Mouse (Mus musculus): Measurements from ENCODE around the gene Olfr1339. TPM values are rescaled to one million over a fixed set of nuclear protein-coding genes. Genes with fewer than 3 reads are reported as not detected.

The Olfr1339 gene
- polyA plus RNA-seq (2012; ENCODE audit: insufficient read depth, insufficient read length, missing spikeins) = not detected in 2 replicates

DNA sequence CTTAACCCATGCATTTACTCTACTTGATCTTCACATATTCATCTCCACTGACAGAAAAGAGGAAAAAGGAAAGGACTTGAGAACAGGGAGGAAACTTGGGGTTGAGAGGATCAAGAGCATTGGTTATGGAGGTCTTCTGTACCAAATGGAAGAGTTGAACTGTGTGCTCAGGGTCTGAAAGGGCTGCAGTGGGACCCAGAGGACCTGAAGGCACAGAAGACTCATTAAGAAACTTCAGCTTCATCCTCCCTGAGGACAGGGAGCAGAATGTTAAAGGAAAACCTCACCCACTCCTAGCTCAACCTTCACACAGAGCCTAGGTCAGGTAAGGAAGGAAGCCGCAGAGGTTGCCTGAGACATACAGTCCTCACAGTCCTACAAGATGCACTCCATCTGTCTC is at the start of gene Olfr1339:
Gene Olfr1339 (plus strand): TSS at position 301 of the 400 bp plus-strand sequence.
- no peaks in the 10 kb centered on the region for H3K4me1 ChIP-seq (ENCODE audit: control insufficient read depth, insufficient read depth, low read length)
- H3K27ac ChIP-seq (ENCODE audit: insufficient read depth, low read depth, low read length) = no peak within 1 kb of the TSS
- no peak within 1 kb of the TSS for H3K4me3 ChIP-seq (ENCODE audit: insufficient read depth, low read length)
- TF ChIP-seq CTCF (IDR thresholded peaks at IDR 0.05; ENCODE audit: low read depth, low read length) (no peak), POLR2A (IDR thresholded peaks at IDR 0.05; ENCODE audit: borderline replicate concordance, low read depth, low read length) (no peak)

- Histone ChIP-seq H3K4me1 (ENCODE audit: control insufficient read depth, insufficient read depth, low read length) (no peaks in the 10 kb centered on the region), H3K27ac (ENCODE audit: insufficient read depth, low read depth, low read length) (no peak overlapping the region), H3K4me3 (ENCODE audit: insufficient read depth, low read length) (no peak overlapping the region)
- TF ChIP-seq POLR2A (IDR thresholded peaks at IDR 0.05; ENCODE audit: borderline replicate concordance, low read depth, low read length) (no peak), CTCF (IDR thresholded peaks at IDR 0.05; ENCODE audit: low read depth, low read length) (no peak)
These were observed 44.9 kb upstream of the Olfr1339 start for GRCm38 (mm10) chr4:118687086-118687485.

GRCm38 (mm10) chr4:118692412-118692973 is 39.5 kb upstream of the Olfr1339 start, which contains the start of gene Olfr1342:
Olfr1342 (minus strand) TSS chr4:118692756.
- no peaks in the 10 kb centered on the region for H3K4me1 ChIP-seq (ENCODE audit: control insufficient read depth, insufficient read depth, low read length)
- no peak within 1 kb of the TSS for H3K4me3 ChIP-seq (ENCODE audit: insufficient read depth, low read length)
- H3K27ac ChIP-seq (ENCODE audit: insufficient read depth, low read depth, low read length) = no peak within 1 kb of the TSS
- TF ChIP-seq POLR2A (IDR thresholded peaks at IDR 0.05; ENCODE audit: borderline replicate concordance, low read depth, low read length) (no peak), CTCF (IDR thresholded peaks at IDR 0.05; ENCODE audit: low read depth, low read length) (no peak)

GRCm38 (mm10) chr4:118693812-118694211 is 38.2 kb upstream of the Olfr1339 start:
- H3K4me1 ChIP-seq (ENCODE audit: control insufficient read depth, insufficient read depth, low read length) = no peaks in the 10 kb centered on the region
- TF ChIP-seq POLR2A (IDR thresholded peaks at IDR 0.05; ENCODE audit: borderline replicate concordance, low read depth, low read length) = no peak
- TF ChIP-seq CTCF (IDR thresholded peaks at IDR 0.05; ENCODE audit: low read depth, low read length) = no peak
- H3K4me3 ChIP-seq (ENCODE audit: insufficient read depth, low read length) = no peak overlapping the region
- no peak overlapping the region for H3K27ac ChIP-seq (ENCODE audit: insufficient read depth, low read depth, low read length)

DNA sequence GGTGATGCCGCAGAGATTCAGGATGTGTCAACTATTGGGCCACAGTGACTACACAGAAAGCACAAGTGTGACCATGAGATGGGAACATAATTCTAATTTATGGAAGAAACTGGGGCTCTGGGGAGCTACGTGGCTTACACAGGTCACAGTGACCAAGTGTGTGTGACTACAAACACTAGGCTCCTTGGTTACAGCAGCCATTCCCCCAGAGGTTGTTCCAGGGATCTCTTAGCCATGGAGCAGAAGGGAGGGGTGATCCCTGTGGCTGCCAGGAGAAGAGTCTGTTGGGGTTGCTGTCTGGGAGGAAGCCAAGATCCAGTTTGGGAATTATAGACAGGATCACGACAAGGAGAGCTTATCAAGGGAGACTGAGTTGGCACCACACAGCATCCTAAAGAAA is 28.8 kb upstream of the Olfr1339 start, which contains the start of gene Olfr1341:
Gene Olfr1341 (plus strand): TSS at position 301 of the 400 bp plus-strand sequence.
- Histone ChIP-seq H3K4me1 (ENCODE audit: control insufficient read depth, insufficient read depth, low read length) (no peaks in the 10 kb centered on the region), H3K4me3 (ENCODE audit: insufficient read depth, low read length) (no peak within 1 kb of the TSS), H3K27ac (ENCODE audit: insufficient read depth, low read depth, low read length) (no peak within 1 kb of the TSS)
- TF ChIP-seq CTCF (IDR thresholded peaks at IDR 0.05; ENCODE audit: low read depth, low read length) (no peak), POLR2A (IDR thresholded peaks at IDR 0.05; ENCODE audit: borderline replicate concordance, low read depth, low read length) (no peak)

DNA sequence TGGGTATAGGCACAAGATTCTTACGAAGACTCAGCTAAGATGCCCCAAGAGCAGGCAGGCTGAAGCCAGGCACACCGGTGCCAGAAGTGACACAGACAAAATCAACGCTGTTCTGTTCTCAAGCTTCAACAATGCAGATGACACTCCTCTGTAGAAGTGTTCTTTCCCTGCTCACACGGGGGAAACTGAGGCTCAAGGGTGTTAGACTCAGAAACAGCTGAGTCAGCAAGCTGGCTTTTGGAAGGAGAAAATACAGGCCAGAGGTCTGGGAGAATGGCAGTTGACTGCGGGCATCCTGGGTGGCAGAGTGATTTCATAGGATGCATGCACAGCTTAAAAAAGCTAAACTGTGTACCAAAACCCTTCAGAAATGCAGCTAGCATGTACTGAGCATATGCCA is 23.9 kb upstream of the Olfr1339 start:
- Histone ChIP-seq H3K4me1 (ENCODE audit: control insufficient read depth, insufficient read depth, low read length) (no peaks in the 10 kb centered on the region), H3K27ac (ENCODE audit: insufficient read depth, low read depth, low read length) (no peak overlapping the region), H3K4me3 (ENCODE audit: insufficient read depth, low read length) (no peak overlapping the region)
- TF ChIP-seq POLR2A (IDR thresholded peaks at IDR 0.05; ENCODE audit: borderline replicate concordance, low read depth, low read length) (no peak), CTCF (IDR thresholded peaks at IDR 0.05; ENCODE audit: low read depth, low read length) (no peak)

DNA sequence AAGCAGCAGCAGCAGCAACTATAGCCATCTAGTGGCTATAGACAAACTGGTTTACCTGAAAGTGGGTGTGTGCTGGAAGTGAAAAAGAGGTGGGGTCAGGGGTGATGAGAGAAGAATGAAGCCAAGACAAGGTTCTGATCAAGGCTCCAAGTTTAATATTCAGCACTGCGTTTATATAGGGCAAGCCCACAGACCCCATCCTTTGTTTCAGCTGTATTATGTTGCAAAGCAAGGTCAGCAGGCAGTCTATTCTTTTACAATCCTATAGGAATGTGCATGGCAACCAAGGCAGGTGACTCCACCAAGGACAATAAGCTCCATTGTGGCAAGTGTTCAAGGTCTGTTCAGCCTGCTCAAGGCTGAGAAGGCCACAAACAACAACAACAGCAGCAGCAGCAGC is 20.3 kb upstream of the Olfr1339 start:
- Histone ChIP-seq H3K4me3 (ENCODE audit: insufficient read depth, low read length) (no peak overlapping the region), H3K27ac (ENCODE audit: insufficient read depth, low read depth, low read length) (no peak overlapping the region), H3K4me1 (ENCODE audit: control insufficient read depth, insufficient read depth, low read length) (no peaks in the 10 kb centered on the region)
- no peak for TF ChIP-seq POLR2A (IDR thresholded peaks at IDR 0.05; ENCODE audit: borderline replicate concordance, low read depth, low read length)
- TF ChIP-seq CTCF (IDR thresholded peaks at IDR 0.05; ENCODE audit: low read depth, low read length) = no peak

DNA sequence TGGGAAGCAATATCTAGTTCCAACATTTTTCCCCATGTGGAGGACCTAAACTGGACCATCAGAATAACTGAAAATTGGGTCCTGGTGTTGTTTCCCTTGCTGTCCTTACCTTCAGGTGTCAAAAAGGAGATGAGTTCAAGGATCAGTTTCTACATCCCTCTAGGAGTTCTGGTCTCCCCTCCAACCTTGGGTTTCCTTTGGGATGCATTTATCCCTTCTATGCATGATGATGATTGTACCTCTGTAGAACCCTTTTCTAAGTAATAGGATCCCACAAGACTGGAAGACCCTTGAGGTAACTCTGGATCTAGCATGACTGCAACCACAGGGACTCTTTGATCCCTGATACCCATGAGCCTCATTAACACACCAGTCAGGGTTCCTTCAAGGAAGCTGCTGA is 12.1 kb upstream of the Olfr1339 start, which contains the start of gene Olfr1340:
Gene Olfr1340 (plus strand): TSS at position 301 of the 400 bp plus-strand sequence.
- no peak for TF ChIP-seq POLR2A (IDR thresholded peaks at IDR 0.05; ENCODE audit: borderline replicate concordance, low read depth, low read length)
- TF ChIP-seq CTCF (IDR thresholded peaks at IDR 0.05; ENCODE audit: low read depth, low read length) = no peak
- Histone ChIP-seq H3K27ac (ENCODE audit: insufficient read depth, low read depth, low read length) (no peak within 1 kb of the TSS), H3K4me3 (ENCODE audit: insufficient read depth, low read length) (no peak within 1 kb of the TSS), H3K4me1 (ENCODE audit: control insufficient read depth, insufficient read depth, low read length) (no peaks in the 10 kb centered on the region)

GRCm38 (mm10) chr4:118721742-118722483 is 10.1 kb upstream of the Olfr1339 start:
- TF ChIP-seq POLR2A (IDR thresholded peaks at IDR 0.05; ENCODE audit: borderline replicate concordance, low read depth, low read length) = no peak
- no peak overlapping the region for H3K27ac ChIP-seq (ENCODE audit: insufficient read depth, low read depth, low read length)

GRCm38 (mm10) chr4:118739574-118739973 is 7.6 kb downstream of the Olfr1339 start:
- H3K27ac ChIP-seq (ENCODE audit: insufficient read depth, low read depth, low read length) = no peak overlapping the region
- no peak overlapping the region for H3K4me3 ChIP-seq (ENCODE audit: insufficient read depth, low read length)
- H3K4me1 ChIP-seq (ENCODE audit: control insufficient read depth, insufficient read depth, low read length) = no peaks in the 10 kb centered on the region
- TF ChIP-seq CTCF (IDR thresholded peaks at IDR 0.05; ENCODE audit: low read depth, low read length) = no peak
- TF ChIP-seq POLR2A (IDR thresholded peaks at IDR 0.05; ENCODE audit: borderline replicate concordance, low read depth, low read length) = no peak

More at GRCm38 (mm10) chr4:118721742-118722483, 10.1 kb upstream of the Olfr1339 start:
- Histone ChIP-seq H3K4me1 (ENCODE audit: control insufficient read depth, insufficient read depth, low read length) (no peaks in the 10 kb centered on the region), H3K4me3 (ENCODE audit: insufficient read depth, low read length) (no peak overlapping the region)
